9 mouse cellular contexts compared by ENCODE assay signal in the genomic region with DNA sequence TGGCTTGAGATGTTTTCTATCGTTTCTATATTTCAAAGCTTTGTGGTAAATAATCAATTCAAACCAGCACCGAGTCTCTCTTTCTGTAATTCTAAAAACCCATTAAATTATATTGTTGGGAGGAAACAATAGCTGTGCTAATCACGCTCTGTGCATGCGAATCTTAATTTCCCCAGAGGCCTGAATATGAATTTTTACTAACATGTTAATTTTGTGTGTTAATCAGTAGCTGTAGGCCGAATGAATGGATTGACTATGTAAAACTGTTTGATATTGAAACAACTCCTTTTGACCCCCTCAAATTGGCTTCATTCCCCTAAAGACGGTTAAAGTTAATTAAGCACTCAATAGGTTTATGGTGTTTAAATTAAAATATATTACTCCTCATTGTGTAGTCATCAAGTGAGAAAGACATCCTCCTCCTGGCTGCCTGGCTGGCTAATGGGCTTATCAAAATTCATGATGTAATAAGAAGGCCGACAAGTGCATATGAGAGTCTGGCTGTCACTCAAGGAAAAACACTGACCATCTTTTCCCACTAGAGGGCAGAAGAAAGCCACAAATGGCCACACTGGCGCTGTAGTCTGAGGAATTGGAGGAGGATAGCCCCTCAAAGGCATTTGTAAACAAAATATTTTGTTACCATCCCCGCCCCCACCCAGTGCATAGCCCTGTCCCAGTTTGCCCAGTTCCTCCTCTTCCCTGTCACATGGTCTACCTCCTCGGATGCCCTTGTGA.
DNase-seq lines count a peak whose midpoint lies in the region; ATAC-seq and TF ChIP-seq lines count a peak whose summit lies in the region.
"Had no signal": no experiment of that assay in that cellular context is flagged by ENCODE, and none has a peak within 500 bp of the region (broad histone marks: within the 10 kb centered on the region; RNA-seq: fewer than 3 reads in every experiment).

No protein-coding gene starts in this region.

- H3K4me1 ChIP-seq in bone marrow, adult 2 months (ENCODE audit: control insufficient read depth, insufficient read depth, low read length) = no peaks in the 10 kb centered on the region
- peaks cover 32% of the 10 kb centered on the region for H3K4me1 ChIP-seq in forebrain, embryonic 10.5 days

- ATAC-seq in megakaryocyte, adult 5-6 weeks (ENCODE audit: poor library complexity, severe bottlenecking) = peak; percentile 86

- peak; percentile 29 to 39 for DNase-seq in heart, adult 9 months (ENCODE audit: low spot score in 2 of 2)
- no peak for DNase-seq in heart, postnatal 25 days (ENCODE audit: low spot score)
- DNase-seq in forebrain, embryonic 10.5 days (ENCODE audit: extremely low spot score, low spot score) = peak; percentile 65
- DNase-seq in hindlimb bud, embryonic 11.5 days (ENCODE audit: extremely low spot score, low read depth, low spot score) = peak; percentile 58
- DNase-seq in left cerebral cortex, adult 11 months (ENCODE audit: low spot score) = peak; percentile 39
- peak; percentile 16 to 31 for DNase-seq in right cerebral cortex, postnatal 36 days (ENCODE audit: low spot score in 2 of 2)

- no peak overlapping the region for H3K4me3 ChIP-seq in bone marrow, adult 2 months (replicated peaks; ENCODE audit: control insufficient read depth, low read depth, low read length)
- no peak overlapping the region for H3K4me3 ChIP-seq in forebrain, embryonic 10.5 days
- H3K4me3 ChIP-seq: embryonic facial prominence, embryonic 13.5 days had no signal

- no peak overlapping the region for H3K27ac ChIP-seq in bone marrow, adult 2 months (ENCODE audit: control insufficient read depth, insufficient read depth, low read depth, low read length, poor library complexity)
- H3K27ac ChIP-seq in forebrain, embryonic 10.5 days = no peak overlapping the region
- H3K27ac ChIP-seq: embryonic facial prominence, embryonic 13.5 days had no signal

- TF ChIP-seq CTCF in bone marrow, adult 2 months (IDR thresholded peaks at IDR 0.05; ENCODE audit: control insufficient read depth, insufficient read depth, low read length) = peak; percentile 49

- intact Hi-C loops in heart, postnatal 25 days (cut with DNase I) = loop anchor here (1.0 to 10.0 kb wide), 2 partner anchors 94 to 751 kb away; no protein-coding TSS in a partner anchor

- 58% methylated on average over 10 of the region's 10 CpGs for WGBS in bone marrow, adult 2 months
- WGBS in forebrain, embryonic 10.5 days = 47% methylated on average over 10 of the region's 10 CpGs

- no peaks in the 10 kb centered on the region for H3K9me3 ChIP-seq in forebrain, embryonic 10.5 days
- H3K9me3 ChIP-seq: embryonic facial prominence, embryonic 13.5 days had no signal

- H3K27me3 ChIP-seq in forebrain, embryonic 10.5 days (ENCODE audit: poor library complexity, severe bottlenecking) = 0 out of 2 replicates have a peak, but pooled peaks cover 12% of the 10 kb centered on the region

- H3K36me3 ChIP-seq in forebrain, embryonic 10.5 days (replicated peaks) = no peaks in the 10 kb centered on the region
- H3K36me3 ChIP-seq: embryonic facial prominence, embryonic 13.5 days had no signal

- no peak for TF ChIP-seq POLR2A in bone marrow, adult 2 months (IDR thresholded peaks at IDR 0.05; ENCODE audit: borderline replicate concordance, control insufficient read depth, low read depth, low read length)
